Mouse (Mus musculus) ES-E14 (cell line): Measurements from ENCODE around the gene Bhlhb9.
"Not testable (repeated sequence)": the region's sequence is repeated elsewhere in the genome, so short reads cannot be mapped to it uniquely, and the experiment has no call there.

Experiments
- CHD2 ChIP-seq: IDR thresholded peaks from 2 replicates; pipeline ENCODE4 v1.6.1; 2014; ENCODE audit warnings: mild to moderate bottlenecking, low read depth, low read length, inconsistent platforms
- HCFC1 ChIP-seq: IDR thresholded peaks from 2 replicates; pipeline ENCODE4 v1.6.1; 2012; ENCODE audit warnings: low read length, inconsistent platforms, borderline replicate concordance; ENCODE audit not compliant: insufficient read depth
- ZNF384 ChIP-seq: IDR thresholded peaks from 2 replicates; pipeline ENCODE4 v1.6.1; 2012; ENCODE audit warnings: low read depth, low read length, inconsistent platforms

- not testable (repeated sequence) for TF ChIP-seq ZNF384, HCFC1, CHD2
Measured at GRCm38 (mm10) chrX:135839397-135840391, 42.3 kb downstream of the Bhlhb9 start.
